Mouse (Mus musculus) spleen, adult 2 months (tissue): ENCODE measurements at regions not wholly inside any gene's neighbourhood (a gene's known extent, or its start where the extent isn't known, plus 50 kb on each side); places are given as distances from the start of the nearest gene placed in this dataset.

ENCODE experiments used
- CTCF ChIP-seq: fragments of 200-500 bp; IDR thresholded peaks from 2 replicates; pipeline ENCODE4 v1.5.1; 2011; ENCODE audit warnings: mild to moderate bottlenecking, inconsistent platforms; ENCODE audit not compliant: insufficient read depth, insufficient read length, insufficient replicate concordance; ENCODE audit errors: extremely low read depth
- POLR2A ChIP-seq: fragments of 200-500 bp; IDR thresholded peaks from 2 replicates; pipeline ENCODE4 v1.6.1; 2011; ENCODE audit warnings: low read depth, low read length, inconsistent platforms

DNA sequence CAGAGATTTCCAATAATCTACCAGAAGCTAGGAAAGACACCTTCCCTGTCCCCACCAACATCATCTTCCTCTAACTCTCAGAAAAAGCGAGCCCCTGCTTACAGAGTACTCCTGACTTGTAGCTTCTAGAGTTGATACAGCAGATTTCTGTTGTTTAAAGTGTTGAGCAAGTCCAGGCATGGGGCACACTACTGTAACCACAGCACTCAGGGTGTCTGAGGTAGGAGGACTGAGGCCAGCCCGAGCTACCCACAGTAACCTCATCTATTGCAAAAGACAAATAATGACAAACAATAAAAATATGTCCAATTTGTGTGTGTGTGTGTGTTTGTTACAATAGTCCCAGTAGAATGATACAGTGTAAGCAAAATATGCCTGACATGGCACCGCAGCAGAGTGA is 144.3 kb upstream of the Eif4g2 start:
- no peak for TF ChIP-seq POLR2A
- no peak for TF ChIP-seq CTCF
